Mouse (Mus musculus) thymus, postnatal 14 days (tissue): ENCODE measurements around the gene Oas2.

Experiments used
- DNase-seq: peaks from one replicate; pipeline ENCODE4 v3.0.0; 2021

Gene Oas2

GRCm38 (mm10) chr5:120694695-120695074 lies 55.0 kb downstream of the Oas2 start:
- DNase-seq: no peak

GRCm38 (mm10) chr5:120693931-120694694 lies 55.5 kb downstream of the Oas2 start:
- DNase-seq: peak; percentile 43

GRCm38 (mm10) chr5:120692034-120692433 lies 57.6 kb downstream of the Oas2 start:
- DNase-seq: no peak

- DNase-seq: no peak
These were observed 59.2 kb downstream of the Oas2 start for GRCm38 (mm10) chr5:120690417-120690816.

GRCm38 (mm10) chr5:120688434-120688833 lies 61.2 kb downstream of the Oas2 start:
- DNase-seq: peak; percentile 78

GRCm38 (mm10) chr5:120687897-120688296 lies 61.8 kb downstream of the Oas2 start:
- DNase-seq: no peak

GRCm38 (mm10) chr5:120687484-120687851 lies 62.2 kb downstream of the Oas2 start:
- no peak for DNase-seq

GRCm38 (mm10) chr5:120686749-120687483 lies 62.7 kb downstream of the Oas2 start:
- DNase-seq: no peak

- DNase-seq: peak; percentile 89
These were observed 64.0 kb downstream of the Oas2 start for GRCm38 (mm10) chr5:120685678-120686077.

- no peak for DNase-seq
These were observed 66.5 kb downstream of the Oas2 start for GRCm38 (mm10) chr5:120682982-120683771.

- no peak for DNase-seq
These were observed 68.7 kb downstream of the Oas2 start for GRCm38 (mm10) chr5:120680918-120681317.
